Mouse (Mus musculus) heart, postnatal 0 days (tissue): ENCODE measurements at regions not wholly inside any gene's neighbourhood (a gene's known extent, or its start where the extent isn't known, plus 50 kb on each side); places are given as distances from the start of the nearest gene placed in this dataset. TPM values are rescaled to one million over a fixed set of nuclear protein-coding genes. Genes with fewer than 3 reads are reported as not detected.

ENCODE experiments used
- ATAC-seq: fragments of 200-750 bp; cut with Nextera tagmentation; 2 replicates; pipeline ENCODE4 v1.8.0; 2017; ENCODE audit warnings: low read depth, moderate number of reproducible peaks, moderate library complexity; ENCODE audit not compliant: insufficient read depth
- DNase-seq: peaks from one replicate; pipeline ENCODE4 v3.0.0-alpha.2; 2016; ENCODE audit warnings: low spot score
- H3K27ac ChIP-seq: fragments of 300-500 bp; sonication (generic); 2 replicates; pipeline ENCODE4 v1.5.1; 2014; ENCODE audit warnings: low read depth, mild to moderate bottlenecking
- H3K27me3 ChIP-seq: fragments of 300-500 bp; sonication (generic); 2 replicates; pipeline ENCODE4 v1.6.1; 2014; ENCODE audit warnings: low read length, mixed read lengths; ENCODE audit not compliant: control insufficient read depth, insufficient read depth
- H3K36me3 ChIP-seq: fragments of 300-500 bp; sonication (generic); replicated peaks from 2 replicates; pipeline ENCODE4 v1.6.1; 2014; ENCODE audit warnings: low read length, mixed read lengths; ENCODE audit not compliant: control insufficient read depth, insufficient read depth
- H3K4me1 ChIP-seq: fragments of 300-500 bp; sonication (generic); 2 replicates; pipeline ENCODE4 v1.6.1; 2014; ENCODE audit warnings: antibody characterized with exemption; ENCODE audit not compliant: control insufficient read depth, insufficient read depth
- H3K4me2 ChIP-seq: fragments of 300-500 bp; sonication (generic); 2 replicates; pipeline ENCODE4 v1.6.1; 2014; ENCODE audit warnings: low read depth, mild to moderate bottlenecking, low read length, moderate library complexity
- H3K4me3 ChIP-seq: fragments of 300-500 bp; sonication (generic); 2 replicates; pipeline ENCODE4 v1.5.1; 2014; ENCODE audit warnings: low read depth, low read length
- H3K9ac ChIP-seq: fragments of 300-500 bp; sonication (generic); replicated peaks from 2 replicates; pipeline ENCODE4 v1.6.1; 2014; ENCODE audit warnings: low read depth, low read length, mixed read lengths
- H3K9me3 ChIP-seq: fragments of 300-500 bp; sonication (generic); replicated peaks from 2 replicates; pipeline ENCODE4 v1.6.1; 2016; ENCODE audit warnings: low read length; ENCODE audit not compliant: control insufficient read depth
- CTCF ChIP-seq: IDR thresholded peaks from 2 replicates; pipeline ENCODE4 v1.5.1; 2016; ENCODE audit warnings: antibody characterized with exemption, control low read depth, low read depth
- EP300 ChIP-seq: IDR thresholded peaks from 2 replicates; pipeline ENCODE4 v1.6.1; 2016; ENCODE audit warnings: antibody characterized with exemption, low read depth
- WGBS: fragments of 180-500 bp; shearing (Covaris S2); extraction: QIAGEN DNeasy Blood & Tissue Kit; methylation state at CpG from one replicate; pipeline ENCODE4 v1.1.7; 2014; 5-methylcytosine and 5-hydroxymethylcytosine counted together
- microRNA-seq: library from miRNA; unstranded; fragments of <30 nt; microRNA quantifications from one replicate; pipeline ENCODE4, GENCODE M21; 2016

DNA sequence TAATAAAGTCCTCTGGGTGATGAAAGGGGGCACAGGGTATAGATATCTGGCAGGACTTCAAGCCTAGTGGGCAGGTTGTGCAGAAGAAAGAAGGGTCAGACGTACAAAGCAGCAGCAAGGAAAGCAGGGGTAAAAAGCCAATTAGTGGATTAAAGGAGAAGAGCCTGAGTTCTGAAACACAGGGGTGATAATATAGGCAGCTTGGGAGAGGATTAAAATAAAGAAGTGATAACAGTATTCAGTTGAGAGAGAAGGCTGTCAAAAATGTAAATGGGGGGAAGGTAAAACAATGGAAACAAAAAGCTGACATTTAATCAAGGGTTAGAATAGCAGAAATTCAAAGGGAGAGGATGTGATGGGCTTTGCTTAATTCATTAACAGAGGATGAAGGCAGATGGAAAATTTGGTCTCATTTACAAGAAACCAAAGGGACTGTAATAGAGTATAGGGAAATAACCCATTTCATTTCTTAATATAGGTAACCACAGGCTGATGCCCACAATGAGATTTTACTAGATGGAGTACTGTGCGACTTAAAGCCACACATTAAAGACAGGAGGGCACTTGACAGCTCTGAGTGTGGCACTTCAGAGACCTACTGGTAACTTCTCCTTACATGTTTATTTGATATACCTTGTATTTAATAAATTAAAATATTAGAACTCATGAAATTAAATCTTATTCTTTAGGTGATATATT is 489.8 kb upstream of the Mms22l start:
- Histone ChIP-seq H3K27ac (no peak overlapping the region), H3K9me3 (no peaks in the 10 kb centered on the region), H3K4me2 (no peak overlapping the region), H3K4me1 (no peaks in the 10 kb centered on the region), H3K4me3 (no peak overlapping the region), H3K27me3 (no peaks in the 10 kb centered on the region), H3K36me3 (no peaks in the 10 kb centered on the region), H3K9ac (no peak overlapping the region)
- DNase-seq: no peak
- no peak for TF ChIP-seq EP300
- no peak for ATAC-seq
- 43% methylated on average over 2 of the region's 2 CpGs for WGBS

DNA sequence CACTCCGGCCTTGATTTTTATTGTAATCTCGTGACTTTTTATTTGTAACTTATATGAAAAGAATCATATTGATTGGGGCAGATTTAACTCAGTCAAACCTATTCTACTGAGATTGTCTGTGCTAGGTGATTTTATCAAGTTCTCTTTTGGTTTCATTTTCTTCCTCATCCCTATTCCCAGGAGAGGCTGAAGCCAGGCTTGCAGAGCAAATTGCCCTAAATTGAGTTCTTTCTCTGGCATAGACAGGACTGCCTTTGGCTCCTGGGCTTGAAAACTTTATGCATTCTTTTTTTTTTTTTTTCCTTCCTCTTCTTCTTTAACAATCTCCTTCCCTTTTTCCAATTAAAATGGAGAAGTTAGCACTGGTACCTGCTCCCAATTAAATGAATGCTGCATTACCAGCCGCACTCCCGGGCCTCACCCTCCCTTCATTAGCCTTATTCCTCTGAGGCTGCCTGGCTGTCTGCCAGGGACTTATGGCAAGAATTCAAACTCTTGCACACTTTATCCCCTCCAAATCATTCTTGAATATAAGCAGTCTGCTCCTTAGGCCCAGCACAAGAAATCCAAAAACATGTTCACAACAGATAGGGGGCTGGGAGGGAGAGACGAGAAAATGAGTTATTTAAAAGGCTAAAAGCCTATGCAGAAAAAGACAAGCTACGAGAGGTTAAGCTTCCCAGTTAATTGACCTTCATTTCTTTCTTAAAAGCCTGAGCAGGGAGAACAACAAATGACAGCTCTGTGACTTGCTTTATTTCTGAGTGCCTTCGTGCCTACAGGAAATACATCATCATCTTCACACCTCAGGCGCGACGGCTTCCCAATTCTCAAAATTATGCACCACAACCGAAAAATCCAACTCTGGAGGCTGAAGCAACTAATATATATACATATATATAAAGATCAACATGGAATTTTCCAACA is 476.8 kb upstream of the Mms22l start:
- no peaks in the 10 kb centered on the region for H3K36me3 ChIP-seq
- ATAC-seq (no peak), DNase-seq (no peak)
- H3K4me1 ChIP-seq: no peaks in the 10 kb centered on the region
- H3K4me2 ChIP-seq: no peak overlapping the region
- no peak for TF ChIP-seq CTCF
- TF ChIP-seq EP300: no peak
- H3K9ac ChIP-seq: no peak overlapping the region
- no peak overlapping the region for H3K27ac ChIP-seq
- H3K9me3 ChIP-seq: no peaks in the 10 kb centered on the region
- WGBS: 63% methylated on average over 11 of the region's 11 CpGs
- no peak overlapping the region for H3K4me3 ChIP-seq
- H3K27me3 ChIP-seq: no peaks in the 10 kb centered on the region

Small RNA genes in the stretch of these regions (microRNA-seq; reads per million reads assigned to microRNA genes)
- not detected for gene Gm25978
